Mouse (Mus musculus): Measurements from ENCODE around the gene Zc3h8.

The Zc3h8 gene

GRCm38 (mm10) chr2:128943538-128944528 lies at the start of gene Zc3h8:
TSS of gene Zc3h8 (minus strand) at chr2:128944077.
- DNase-seq, result peak; percentile 96 to 97

GRCm38 (mm10) chr2:128984746-128985145 lies 40.9 kb upstream of the Zc3h8 start:
- no peak for DNase-seq

GRCm38 (mm10) chr2:128975572-128975971 lies 31.7 kb upstream of the Zc3h8 start:
- DNase-seq, result no peak

GRCm38 (mm10) chr2:128972301-128972700 lies 28.4 kb upstream of the Zc3h8 start:
- DNase-seq, result no peak

- DNase-seq, result no peak
Observed at GRCm38 (mm10) chr2:128968475-128969083, 24.7 kb upstream of the Zc3h8 start.

GRCm38 (mm10) chr2:128967661-128968441 lies 24.0 kb upstream of the Zc3h8 start, which contains the start of gene Gm10762:
TSS of gene Gm10762 (minus strand) at chr2:128967725.
- peak; percentile 78 to 81 for DNase-seq

- peak; percentile 98 to 99 for DNase-seq
Observed at GRCm38 (mm10) chr2:128966641-128967580, 23.0 kb upstream of the Zc3h8 start, which contains the start of gene Zc3h6. TSS of gene Zc3h6 (plus strand) at chr2:128967402.

- no peak for DNase-seq
Observed at GRCm38 (mm10) chr2:128966236-128966635, 22.4 kb upstream of the Zc3h8 start.

GRCm38 (mm10) chr2:128965505-128966105 lies 21.7 kb upstream of the Zc3h8 start:
- DNase-seq, result no peak

GRCm38 (mm10) chr2:128954186-128954585 lies 10.3 kb upstream of the Zc3h8 start:
- DNase-seq, result no peak

- peak; percentile 35 to 64 for DNase-seq
Observed at GRCm38 (mm10) chr2:128947962-128948588, 4.2 kb upstream of the Zc3h8 start.

- no peak for DNase-seq
Observed at GRCm38 (mm10) chr2:128936256-128936655, 7.6 kb downstream of the Zc3h8 start.

- DNase-seq, result no peak
Observed at GRCm38 (mm10) chr2:128930704-128931103, 13.2 kb downstream of the Zc3h8 start.

GRCm38 (mm10) chr2:128928446-128928845 lies 15.4 kb downstream of the Zc3h8 start:
- DNase-seq, result no peak

GRCm38 (mm10) chr2:128924799-128925198 lies 19.1 kb downstream of the Zc3h8 start:
- DNase-seq, result no peak

- no peak for DNase-seq
Observed at GRCm38 (mm10) chr2:128916528-128916927, 27.3 kb downstream of the Zc3h8 start.

GRCm38 (mm10) chr2:128914978-128915377 lies 28.9 kb downstream of the Zc3h8 start:
- no peak for DNase-seq

GRCm38 (mm10) chr2:128903661-128904060 lies 40.2 kb downstream of the Zc3h8 start:
- DNase-seq, result no peak

- DNase-seq, result no peak
Observed at GRCm38 (mm10) chr2:128902843-128903242, 41.0 kb downstream of the Zc3h8 start.

GRCm38 (mm10) chr2:128892180-128892721 lies 51.6 kb downstream of the Zc3h8 start:
- no peak for DNase-seq

All from kidney, adult 8-10 months (tissue).